Mouse (Mus musculus) left cerebral cortex, adult 8-10 months (tissue): ENCODE data around the gene Tff1. TPM values are rescaled to one million over a fixed set of nuclear protein-coding genes. Genes with fewer than 3 reads are reported as not detected.

ENCODE experiments used
- DNase-seq, 2 experiments: peaks; one replicate each; pipeline ENCODE4 v3.0.0; 2022; ENCODE audit warnings: low spot score in 2 of 2
- total RNA-seq, 4 experiments: library from RNA; stranded (reverse); gene quantifications; 2 replicates each; pipeline ENCODE4 v1.2.4; 2022

Gene Tff1
- total RNA-seq, result not detected

DNA sequence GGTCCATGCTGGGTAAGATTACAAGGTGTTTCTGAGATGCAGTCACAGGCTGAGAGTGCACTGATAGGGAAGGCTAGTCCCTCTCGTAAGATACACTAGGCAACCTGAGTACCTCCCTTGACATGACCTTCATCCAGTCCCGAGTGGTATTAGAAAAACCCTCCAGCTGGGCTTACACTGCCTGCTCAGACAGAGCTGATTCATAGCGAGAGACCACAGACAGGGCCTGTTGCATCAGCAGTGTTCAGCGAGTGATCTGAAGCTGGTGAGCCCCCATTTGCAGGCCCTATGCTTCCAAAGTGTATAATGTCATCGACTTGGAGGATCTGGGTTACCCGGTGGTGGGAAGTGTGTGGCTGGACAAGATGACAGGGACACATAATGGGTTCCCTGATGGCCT is at the start of gene Tff1:
Gene Tff1, minus strand, starts transcription at position 151 of the 400 bp plus-strand sequence.
- no peak for DNase-seq

DNA sequence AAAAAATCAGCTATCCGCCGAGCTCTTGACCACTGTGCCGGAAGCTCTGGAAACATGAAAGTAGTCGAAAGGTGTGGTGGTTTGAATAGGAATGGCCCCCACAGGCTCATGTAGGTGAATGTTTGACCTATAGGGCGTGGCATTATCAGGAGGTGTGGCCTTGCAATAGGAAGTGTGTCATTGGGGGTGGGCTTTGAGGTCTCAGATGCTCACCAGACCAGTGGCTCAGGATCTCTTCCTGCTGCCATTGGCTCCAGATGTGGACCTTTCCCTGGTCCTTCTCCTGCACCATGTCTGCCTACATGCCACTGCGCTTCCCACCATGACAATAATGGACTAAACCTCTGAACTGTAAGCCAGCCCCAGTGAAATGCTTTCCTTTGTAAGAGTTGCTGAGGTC is 46.8 kb upstream of the Tff1 start:
- DNase-seq, result no peak

DNA sequence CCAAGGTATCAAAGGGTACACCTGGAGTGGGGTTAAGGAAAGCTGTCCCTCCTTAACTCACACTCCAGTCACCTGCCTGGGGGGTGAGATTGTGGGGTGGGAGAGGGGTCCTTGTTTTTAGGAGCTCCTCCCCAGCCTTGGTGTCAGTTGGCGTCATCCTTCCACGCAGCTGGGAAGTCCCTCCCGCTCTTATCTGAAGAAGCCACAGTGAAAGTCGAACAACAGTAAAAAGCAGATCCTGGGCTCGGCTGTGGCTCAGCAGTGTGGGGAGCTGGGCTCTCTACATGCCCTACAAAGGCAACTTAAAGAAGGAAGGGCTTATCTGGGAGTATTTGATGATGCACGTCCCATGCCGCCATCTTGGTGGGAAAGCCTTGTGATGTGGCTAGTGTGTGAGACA is 45.2 kb upstream of the Tff1 start:
- no peak for DNase-seq

DNA sequence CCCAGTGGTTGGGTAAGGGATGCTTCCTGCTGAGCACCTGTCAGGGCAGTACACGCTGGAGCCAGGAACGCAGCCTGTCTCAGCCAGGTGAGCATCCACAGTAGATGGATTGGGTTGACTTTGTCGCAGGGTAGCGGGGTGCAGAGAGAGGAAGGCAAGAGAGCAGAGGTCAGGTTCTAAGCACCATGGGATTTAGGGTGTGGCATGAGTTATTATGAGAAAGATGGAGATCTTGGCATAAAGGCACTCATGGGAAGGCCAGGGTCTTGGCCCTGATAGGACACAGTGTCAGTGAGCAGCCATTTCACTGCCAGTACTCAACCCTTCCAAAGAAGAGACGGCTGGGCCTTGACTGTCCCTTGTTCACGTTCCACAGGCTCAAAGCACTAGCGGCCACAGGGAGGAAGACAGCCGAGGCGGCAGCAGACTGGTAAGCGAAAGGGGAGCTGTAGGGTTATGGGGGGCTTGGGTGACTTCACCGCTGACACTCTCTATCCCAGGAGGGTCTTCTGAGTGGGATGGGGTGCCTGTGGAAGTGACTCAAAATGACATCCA is 44.4 kb upstream of the Tff1 start:
- no peak for DNase-seq

DNA sequence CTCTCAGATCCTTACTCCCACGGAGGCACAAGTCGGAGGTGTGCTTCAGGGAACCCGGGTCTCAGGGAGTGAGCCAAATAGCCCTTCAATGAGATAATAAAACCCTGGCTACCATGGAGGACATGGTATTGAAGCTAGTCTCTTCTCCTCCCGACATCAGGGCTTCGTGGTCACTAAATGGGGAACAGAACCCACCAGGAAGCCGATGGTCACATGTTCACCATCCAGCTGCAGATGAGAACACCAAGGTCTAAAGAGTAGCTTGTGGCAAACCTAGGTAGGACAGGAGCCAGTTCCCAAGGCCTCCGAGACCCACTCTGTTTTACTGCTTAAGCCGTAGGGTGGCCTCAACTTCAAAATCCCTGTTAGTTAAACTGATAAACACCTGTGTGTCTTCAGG is 43.6 kb upstream of the Tff1 start:
- no peak for DNase-seq

DNA sequence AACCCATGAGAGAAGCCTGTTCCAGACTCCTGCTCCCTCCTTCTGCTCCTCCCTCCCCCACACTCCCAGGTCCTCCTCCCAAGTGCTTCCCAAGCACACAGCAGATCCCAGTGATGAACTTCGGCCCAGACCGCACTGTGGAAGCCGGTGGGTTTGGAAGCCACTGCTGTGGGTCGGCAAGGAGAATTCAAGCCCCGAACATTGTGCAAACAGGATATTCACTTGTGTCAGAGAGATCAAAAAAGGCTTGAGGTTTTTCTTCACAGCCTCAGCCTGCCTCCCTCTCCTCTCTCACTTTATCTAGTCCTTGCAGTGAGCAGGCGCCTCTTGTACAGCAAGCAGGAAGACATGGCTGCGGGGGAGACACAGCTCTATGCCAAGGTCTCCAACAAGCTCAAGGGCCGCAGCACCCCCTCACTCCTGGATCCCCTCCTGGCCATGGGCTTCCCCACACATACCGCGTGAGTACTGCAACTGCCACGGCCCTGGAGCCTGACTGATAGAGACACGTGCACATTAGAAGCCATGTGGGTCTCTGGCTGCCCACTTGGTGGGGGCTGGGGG is 42.8 kb upstream of the Tff1 start, which contains the start of gene Ubash3a:
Gene Ubash3a, plus strand, starts transcription at position 103 of the 564 bp plus-strand sequence.
- no peak for DNase-seq

DNA sequence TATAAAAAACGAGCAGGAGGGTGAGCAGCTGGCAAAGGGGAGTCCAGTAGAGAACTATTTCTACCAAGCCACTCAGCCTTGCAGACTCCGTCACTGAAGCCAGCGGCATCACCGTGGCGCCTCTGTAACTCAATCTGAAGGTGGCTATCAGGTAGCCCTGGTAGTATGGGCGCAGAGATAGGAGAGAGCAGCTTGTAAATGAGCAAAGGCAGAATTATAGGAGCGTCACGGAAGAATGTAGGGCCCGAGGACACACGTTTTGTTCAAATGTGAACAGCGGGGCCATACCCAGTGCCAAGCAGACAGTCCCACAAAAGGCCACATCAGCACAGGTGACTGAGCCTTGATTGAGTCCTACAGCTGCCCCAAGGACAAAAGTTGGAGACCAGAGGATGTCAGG is 33.8 kb upstream of the Tff1 start, which contains the start of gene Tmprss3:
Gene Tmprss3, minus strand, starts transcription at position 101 of the 400 bp plus-strand sequence.
- DNase-seq, result no peak

DNA sequence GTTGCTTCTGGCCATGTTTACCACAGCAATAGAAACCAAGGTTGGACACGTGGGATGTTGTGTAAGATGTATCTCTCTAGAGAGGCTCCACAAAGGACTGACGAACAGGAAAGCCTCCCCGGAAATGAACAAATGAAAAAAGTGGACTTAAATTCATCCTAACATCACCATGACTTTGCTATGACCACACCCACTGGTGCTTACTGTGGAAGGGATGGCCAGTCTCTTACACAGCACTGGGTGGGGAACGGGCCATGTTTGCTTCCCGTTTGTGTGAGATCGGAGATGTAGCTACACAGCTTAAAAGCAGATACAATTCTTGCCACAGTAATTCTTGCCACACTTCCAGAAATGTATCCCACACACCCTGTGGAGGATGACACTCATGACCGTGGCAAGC is 31.2 kb upstream of the Tff1 start:
- no peak for DNase-seq

DNA sequence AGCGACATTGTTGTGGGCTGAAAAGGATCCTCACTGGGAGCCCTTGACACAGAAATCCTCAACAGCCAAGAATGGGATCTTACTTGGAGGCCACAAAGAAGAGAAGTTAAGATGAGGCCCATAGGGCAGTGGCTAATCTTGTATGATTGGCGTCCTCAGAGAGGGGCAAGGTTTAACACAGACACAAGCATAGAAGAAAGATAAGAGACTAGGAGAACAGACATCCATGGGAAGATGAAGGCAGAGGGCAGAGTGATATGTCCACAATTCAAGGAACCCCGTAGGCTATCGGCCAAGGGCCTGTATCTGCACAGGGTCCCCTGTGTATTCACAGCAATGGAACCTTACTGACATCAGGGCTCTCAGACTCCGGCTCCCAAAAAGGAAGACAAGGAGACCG is 30.1 kb upstream of the Tff1 start:
- DNase-seq, result no peak

DNA sequence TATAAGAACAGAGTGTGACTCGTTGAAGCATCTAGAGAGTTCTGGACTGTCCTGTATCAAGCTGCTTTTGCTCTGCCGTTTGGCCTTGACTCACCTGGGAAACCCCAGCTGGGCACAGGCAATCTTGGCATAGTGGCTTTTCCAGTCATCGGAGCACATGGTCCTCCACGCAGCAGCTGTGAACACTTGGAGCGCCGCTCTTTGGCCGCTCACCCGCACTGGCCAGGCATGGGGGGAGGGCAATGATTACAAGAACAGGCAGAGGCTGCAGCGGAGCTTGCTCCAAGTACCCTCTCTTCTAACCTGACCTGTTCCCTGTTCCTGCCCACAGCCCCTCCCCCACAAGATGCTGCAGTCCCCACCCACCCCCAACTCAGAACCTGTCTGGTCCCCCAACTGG is 28.3 kb upstream of the Tff1 start:
- DNase-seq, result no peak

DNA sequence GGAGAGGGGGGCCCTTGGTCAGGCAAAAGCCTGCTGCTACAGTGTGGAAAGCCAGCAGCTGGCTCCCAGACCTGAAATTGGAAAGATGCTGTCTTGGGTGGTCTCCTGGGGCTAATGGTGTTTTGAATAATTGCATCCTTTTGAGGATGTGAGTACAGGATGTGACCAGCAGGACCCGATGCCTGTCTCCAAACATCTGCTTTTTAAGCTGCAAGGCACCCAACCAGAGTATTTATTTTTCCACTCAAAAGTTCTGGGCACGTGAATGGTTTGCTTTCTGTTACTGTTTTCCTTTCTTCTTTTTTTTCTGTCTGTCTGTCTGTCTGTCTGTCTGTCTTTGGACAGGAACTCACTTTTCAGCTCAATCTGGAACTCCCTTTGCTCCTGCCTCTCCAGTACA is 27.6 kb upstream of the Tff1 start:
- DNase-seq, result no peak

DNA sequence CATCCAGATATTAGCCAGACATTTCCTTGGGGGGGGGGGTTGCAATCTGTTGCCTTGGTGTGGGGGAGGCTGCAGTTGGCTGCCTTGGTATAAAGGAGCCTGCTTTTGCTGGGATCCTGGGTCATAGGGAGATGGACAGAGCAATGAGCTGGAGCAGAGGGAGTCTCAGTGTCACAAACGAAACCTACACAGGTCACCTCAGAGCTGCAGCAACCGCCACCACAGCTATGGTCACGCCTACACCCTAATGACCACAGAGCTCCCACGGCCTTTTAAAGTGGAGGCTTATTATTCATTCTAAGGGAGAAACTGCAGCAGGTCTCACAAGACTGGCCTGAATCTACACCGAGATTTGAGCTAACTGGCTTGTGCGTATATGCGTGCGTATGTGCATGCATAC is 26.7 kb upstream of the Tff1 start:
- no peak for DNase-seq

DNA sequence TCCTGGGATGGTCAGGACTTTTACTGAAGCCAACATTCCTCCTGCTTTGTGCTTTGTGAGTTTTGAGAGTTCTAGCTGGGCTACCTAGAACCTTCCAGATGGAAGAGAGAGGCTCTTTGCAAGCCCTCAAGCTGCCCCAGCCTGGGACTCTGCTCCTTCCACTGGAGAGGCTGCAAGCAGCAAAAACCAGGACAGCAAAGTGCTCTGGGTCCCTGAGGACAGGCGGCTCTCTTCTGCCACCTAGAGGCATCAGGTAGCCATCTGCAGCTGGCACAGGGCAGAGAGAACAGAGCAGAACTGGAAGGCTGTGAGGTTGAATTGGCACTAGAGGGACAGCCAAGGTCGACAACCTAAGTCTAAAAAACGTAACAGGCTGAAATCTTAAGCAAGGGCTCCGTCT is 22.3 kb upstream of the Tff1 start:
- DNase-seq, result peak; percentile 27 to 43

DNA sequence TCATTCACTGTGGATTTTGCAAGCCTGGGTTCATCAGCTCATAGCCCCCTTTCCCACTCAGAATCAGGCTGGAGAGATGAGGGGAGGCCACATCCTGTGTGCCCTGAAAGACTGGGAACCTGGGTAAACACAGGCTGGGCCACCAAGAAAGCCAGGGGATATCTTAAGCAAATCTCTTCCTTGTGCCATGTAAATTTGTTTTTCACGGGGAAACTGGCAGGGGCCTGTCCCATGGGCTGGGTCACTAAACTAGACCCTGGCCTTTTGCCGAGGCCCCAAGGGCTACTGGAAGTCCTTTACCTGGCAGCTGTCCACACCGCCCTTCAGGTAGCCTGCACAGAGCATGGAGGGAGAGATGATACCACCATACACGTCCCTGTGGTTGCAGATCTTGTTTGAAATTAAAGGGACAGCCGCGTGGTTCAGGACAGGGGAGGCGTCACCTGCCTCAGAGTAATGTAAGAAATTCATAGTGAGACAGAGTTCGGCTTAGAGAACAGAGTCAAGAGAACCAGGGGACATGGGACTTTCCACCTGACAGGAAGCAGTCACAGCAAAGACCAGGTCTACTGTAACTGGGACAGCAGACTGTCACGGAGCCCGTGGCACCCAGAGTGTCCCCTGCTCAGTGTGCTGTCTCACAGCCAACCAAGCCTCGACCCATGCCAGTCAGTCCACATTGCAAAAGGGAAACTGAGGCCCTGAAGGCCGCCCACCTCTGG is 19.4 kb upstream of the Tff1 start:
- DNase-seq, result no peak

DNA sequence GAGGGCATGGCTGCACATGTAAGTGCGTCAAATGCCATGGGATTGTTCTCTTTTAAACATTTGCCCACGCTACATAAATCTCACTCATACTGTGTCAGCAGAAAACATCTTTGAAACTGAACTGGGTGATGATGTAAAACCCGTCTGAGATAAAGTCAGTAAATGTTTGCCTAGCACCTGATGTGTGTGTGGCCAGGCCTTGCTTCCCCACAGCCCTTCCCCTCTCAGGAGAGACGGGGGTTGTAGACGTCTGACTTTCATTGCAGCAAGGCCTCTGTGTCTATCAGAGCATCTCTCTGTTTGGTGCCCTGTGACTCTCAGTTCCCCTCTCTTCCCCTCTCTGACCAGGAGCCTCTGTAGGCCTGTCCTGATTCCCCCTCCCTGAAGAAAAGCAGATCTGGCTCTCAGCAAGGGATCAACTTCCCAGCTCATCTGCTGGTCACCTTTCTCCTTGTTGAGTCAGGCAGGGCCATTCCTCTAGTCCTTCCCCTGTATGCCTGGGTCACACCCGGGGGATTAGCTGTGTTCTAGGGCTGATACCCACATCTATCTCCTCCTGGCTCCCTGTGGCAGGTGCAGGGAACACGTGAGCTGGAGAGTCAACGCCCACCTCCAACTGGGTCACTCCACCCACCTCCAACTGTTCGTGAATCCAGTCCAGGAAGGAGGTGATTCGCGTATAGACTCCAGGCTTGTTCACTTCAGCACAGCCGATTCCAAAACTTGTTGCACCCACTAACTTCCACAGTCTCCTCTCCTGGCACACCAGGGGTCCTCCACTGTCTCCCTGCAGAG is 18.3 kb upstream of the Tff1 start:
- DNase-seq, result peak in 1 of 2 experiments; percentile 20

DNA sequence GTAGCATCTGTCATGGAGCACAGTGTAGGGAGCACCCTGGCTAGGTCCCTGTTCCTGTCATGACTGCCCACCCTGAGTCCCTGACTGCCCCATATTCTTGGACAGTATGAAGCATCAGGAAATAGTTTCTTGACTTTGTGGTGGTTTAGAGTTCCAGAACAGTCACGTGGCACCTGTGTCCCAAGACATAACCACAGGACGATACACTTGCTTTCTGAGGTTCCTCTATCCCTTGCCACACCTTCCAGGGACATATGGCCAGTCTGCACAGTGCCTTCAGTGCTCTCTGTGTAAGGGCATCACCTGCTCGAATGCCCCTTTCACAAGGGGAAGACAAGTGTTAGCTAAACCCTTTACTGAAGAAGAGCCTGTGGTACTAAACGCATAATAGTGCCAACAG is 16.4 kb upstream of the Tff1 start:
- no peak for DNase-seq

DNA sequence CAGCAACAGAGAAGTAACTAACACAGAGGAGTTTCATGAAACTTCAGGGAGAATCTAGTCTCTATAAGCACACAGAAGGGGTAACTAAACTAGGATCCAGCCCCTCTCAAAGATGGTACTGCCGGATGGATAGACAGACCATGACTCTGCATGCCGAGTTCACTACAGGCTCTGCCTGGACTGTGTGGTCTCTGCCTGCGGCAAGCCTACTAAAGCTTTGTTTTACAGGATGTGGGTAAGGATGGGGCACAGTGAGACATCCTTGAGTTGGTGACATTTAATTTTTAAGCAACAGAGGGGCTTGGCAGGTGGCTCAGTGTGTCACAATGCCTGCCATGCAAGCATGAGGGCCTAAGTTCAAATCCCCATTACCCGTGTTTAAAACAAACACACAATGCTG is 11.2 kb upstream of the Tff1 start:
- DNase-seq, result no peak

DNA sequence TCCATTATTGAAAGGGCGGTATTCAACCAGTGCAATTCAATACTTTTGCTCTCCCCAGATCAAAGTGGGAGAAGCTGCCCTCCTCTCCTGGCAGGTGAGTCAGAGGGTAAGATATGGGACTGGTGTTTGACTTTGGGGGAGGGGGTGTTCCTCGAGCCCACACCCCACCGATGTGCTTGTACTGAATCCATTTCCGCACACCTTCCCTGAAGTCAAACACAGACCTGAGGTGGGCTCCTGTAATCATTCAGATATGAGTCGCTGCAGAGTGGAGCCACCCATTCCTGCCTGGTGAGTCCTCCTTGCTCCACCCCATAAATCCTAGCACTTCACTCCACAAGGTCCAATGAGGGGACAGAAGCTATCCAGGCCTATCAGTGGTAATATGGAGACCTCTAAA is 4.7 kb upstream of the Tff1 start:
- DNase-seq, result no peak

DNA sequence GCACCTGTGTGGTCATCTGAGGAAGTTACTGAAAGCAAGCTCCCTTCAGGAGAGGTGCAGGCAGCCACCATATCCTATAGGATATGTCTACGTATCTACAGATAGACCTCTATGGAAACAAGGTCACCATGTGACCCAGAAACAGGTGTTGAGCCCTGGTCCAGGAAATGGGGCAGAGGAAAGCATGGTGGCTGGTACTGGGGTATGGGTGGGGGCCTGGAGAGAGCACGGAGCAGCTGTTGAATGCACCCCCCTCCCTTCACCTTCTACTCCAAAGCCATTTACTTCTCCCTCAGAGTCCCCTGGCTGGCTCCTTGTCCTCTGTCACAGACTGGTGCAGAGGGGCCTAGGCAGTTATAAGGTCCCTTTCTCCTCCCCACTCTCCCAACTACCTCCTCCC is 1.3 kb downstream of the Tff1 start:
- no peak for DNase-seq

DNA sequence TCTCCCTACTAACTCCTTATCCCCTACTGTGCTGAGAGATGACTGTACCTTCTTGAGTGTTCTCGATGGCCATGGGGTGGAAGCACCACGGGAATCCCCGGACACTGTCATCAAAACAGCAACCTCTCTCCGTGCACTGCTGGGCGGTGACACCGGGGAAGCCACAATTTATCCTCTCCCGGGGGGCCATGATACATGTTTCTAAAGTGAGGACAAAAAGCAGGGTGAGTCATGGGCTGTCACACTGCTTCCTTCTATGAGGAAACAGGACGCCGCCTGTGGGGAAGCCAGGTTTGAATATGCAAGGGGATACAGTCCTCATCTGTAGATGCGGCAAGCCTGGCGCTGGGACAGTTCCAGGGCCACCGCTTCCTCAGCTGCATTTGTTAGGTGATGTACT is 2.5 kb downstream of the Tff1 start:
- DNase-seq, result no peak

DNA sequence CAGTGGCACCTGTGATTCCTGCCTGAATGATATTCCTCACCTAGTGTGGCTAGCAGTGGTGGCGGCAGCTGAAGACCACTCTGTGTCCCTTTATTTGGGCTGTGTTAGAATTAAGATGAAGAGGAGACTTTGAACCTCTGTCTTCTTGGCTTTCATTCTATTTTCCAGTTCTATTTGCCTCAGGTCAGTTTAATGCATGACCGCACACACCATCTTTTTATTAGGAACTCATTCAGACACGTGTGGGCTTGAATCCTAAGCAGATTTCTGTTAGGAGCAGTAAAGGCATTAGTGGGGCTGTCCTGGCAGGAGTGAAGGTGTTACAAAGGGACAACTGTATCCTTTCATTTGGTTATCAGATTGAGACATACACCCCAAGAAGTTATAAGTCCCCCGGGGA is 4.8 kb downstream of the Tff1 start:
- DNase-seq, result no peak

DNA sequence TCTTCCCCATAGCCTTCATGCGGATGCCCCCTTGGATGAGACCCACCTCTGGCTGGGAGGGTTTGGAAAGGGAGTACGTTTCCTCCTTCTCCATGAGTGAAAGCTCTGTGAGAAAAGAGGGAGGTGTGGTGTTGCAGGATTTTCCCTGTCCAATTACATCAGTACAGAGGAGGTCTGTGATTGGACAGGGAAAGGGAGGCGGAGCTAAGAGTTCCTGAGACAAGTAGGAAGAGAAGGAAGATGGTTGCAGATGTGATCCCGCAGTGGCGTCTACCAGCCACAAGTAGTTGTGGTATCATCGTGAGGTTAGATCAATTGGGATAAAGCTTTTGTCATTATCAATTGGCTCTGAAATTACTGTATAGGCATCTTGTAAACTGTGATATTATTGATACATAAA is 7.2 kb downstream of the Tff1 start:
- DNase-seq, result no peak
